Mouse (Mus musculus) naive thymus-derived CD4-positive, alpha-beta T cell, adult 5 months (primary cell): ENCODE results near the gene Gm3558. TPM values are rescaled to one million over a fixed set of nuclear protein-coding genes. Genes with fewer than 3 reads are reported as not detected.

Experiments used
- polyA plus RNA-seq: library from polyadenylated mRNA; unstranded; fragments of 100-300 nt; shearing (Covaris generic); gene quantifications from one replicate; pipeline ENCODE4 v1.2.1, GENCODE M21; 2017

Gm3558 gene
- not detected for polyA plus RNA-seq

DNA sequence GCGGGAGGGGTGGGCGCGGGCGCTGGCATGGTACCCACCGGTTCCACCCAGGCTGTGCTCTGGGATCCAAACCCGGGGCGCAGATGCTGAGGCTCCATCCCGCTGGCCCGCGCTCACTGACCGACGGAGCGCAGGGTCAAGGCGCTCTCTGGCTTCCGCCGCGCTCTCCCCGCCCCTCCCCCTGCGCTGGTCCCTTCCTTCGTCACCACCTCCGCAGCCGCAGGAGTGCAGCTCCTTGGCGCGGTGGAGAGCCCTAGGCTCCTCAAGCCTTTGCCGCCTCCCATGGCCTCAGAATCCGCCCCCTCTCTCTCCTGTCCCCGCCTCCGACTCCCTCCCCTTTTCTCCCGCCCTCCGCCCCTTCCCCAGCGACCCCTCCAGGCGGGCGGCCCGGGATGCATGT, at the start of gene Gm3558:
Gene Gm3558 (minus strand): TSS at position 185 of the 400 bp plus-strand sequence.

DNA sequence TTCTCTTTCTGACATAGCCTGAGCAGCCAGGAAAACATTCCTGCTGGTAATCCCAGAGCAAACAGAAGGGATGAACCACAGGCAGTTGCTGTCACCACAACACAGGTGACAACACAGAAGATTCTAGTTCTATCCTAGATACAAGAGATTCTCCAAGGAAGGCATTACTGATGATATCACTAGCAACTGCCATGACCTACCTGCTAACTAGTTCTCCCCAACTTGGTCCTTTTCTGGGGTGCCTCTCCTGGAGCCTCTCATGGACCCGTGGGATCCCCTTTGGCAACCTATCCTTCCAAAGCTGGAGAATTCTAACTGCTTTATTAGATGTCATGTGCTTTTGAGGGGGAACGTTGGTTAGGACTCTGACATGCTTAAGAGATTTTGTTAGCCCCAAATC, 27.1 kb upstream of the Gm3558 start, which contains the start of gene Gm10338:
Gene Gm10338 (minus strand): TSS at position 101 of the 400 bp plus-strand sequence.

Other genes starting within 250 kb of the Gm3558 start
- not detected for gene Gm5797, start 236.2 kb downstream of the Gm3558 start, polyA plus RNA-seq
- not detected for gene Gm8374, start 203.4 kb downstream of the Gm3558 start, polyA plus RNA-seq
- gene Gm3755, start 117.6 kb downstream of the Gm3558 start, polyA plus RNA-seq, result not detected
- gene Gm3752, start 84.8 kb downstream of the Gm3558 start, polyA plus RNA-seq, result not detected
- not detected for gene Gm10338, start 27.0 kb upstream of the Gm3558 start, polyA plus RNA-seq
- gene Gm10128, start 75.4 kb upstream of the Gm3558 start, polyA plus RNA-seq, result not detected
- not detected for gene Gm26661, start 223.0 kb upstream of the Gm3558 start, polyA plus RNA-seq
- gene Flnb, start 249.4 kb upstream of the Gm3558 start, polyA plus RNA-seq, result 19.0 TPM